Mouse (Mus musculus) c-Kit-positive CD71-positive TER-119-negative erythroid progenitor cells, embryonic 14.5 days (primary cell): ENCODE data around the gene Lyl1.

Source experiments
- DNase-seq: peaks from one replicate; pipeline ENCODE4 v3.0.0-alpha.2; 2013; ENCODE audit warnings: low read depth

Gene Lyl1

DNA sequence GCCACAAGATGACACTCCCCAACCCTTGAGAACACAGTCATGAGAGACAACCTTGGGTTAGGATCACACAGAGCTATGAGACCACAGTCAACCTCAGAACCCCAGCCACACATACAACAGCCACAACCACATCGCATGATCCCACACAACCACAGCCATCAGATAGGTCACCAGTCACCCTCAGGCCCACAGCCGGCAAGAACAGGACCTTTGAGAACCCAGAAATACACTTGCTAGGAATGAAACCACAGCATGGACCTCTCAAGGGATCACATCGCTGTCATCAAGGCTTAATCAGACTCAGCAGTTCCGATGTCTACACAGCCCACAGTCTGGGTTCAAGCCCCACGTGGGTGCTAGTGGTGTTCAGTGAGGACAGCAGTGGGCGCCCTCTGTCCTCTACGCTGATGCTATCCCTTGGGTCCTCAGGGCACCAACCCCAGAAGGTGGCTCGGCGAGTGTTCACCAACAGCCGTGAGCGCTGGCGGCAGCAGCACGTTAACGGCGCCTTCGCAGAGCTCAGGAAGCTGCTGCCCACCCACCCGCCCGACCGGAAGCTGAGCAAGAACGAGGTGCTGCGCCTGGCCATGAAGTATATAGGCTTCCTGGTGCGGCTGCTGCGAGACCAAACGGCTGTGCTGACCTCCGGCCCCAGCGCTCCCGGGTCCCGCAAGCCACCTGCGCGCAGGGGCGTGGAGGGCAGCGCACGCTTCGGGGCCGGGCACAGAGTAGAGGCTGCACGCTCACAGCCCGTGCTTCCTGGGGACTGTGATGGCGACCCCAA lies 2.4 kb downstream of the Lyl1 start:
- no peak for DNase-seq

DNA sequence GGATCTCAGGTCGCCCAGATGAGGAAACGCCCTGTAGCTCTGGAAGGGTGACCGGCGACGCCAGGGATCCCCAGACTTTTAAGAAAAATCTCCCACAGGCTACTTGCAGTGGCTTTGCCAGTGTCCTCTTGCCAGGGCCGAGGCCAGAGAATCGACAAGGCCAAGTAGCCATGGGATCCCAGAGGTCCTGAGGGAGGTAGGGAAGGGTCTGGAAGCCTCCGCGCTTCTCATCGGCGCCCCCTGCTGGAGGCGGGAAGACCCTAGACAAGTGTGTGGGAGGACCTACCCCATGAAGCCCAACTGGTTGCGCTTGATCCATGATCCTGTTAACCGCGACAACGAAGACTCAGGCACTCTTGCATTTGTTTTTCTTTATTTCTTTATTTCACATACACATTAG lies 3.1 kb downstream of the Lyl1 start:
- DNase-seq = no peak

DNA sequence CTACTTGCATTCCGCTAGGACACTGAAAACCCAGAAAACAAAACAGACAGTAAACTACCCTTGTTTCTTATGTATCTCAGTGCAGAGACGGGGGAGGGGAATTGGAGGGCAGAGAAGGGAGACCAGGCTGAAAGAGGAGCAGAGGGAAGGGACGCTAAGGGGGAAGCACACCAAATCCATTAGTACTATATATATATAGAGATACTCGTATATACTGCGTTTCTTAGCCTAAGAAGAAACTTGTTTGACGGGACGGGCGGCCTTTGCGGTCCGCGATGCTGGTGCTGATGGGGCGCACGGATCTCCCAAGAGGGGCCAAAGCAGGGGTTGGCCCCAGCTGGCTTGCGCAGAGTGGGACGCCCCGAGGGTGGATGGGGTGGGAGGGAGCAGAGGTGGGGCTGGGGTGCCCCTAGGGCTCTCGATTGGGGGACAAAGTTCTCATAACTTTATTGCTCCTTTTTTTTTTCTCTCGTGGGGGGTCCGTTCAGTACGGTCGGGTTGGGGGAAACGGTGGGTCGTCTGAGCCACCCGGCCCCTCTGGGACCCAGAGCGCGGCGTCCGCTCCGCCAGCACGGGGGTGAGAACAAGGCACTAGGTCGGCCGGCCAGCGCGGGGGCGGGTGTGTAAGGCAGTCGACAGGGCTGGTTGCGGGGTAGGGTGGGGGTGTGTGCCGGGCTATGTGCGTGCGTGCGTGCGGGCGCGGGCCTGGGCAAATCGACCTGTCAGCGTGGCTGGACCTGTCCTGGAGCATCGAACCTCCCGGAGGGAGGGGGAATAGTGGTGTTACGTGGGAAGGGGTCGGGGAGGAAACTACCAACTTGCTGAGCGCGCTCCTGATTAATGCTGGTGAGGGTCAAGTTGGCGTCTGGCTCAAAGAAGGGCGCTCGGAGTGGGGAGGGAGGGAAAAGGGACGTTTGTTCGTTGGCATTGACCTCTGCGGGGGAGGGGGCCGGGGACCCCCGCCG lies 3.9 kb downstream of the Lyl1 start:
- DNase-seq = no peak

DNA sequence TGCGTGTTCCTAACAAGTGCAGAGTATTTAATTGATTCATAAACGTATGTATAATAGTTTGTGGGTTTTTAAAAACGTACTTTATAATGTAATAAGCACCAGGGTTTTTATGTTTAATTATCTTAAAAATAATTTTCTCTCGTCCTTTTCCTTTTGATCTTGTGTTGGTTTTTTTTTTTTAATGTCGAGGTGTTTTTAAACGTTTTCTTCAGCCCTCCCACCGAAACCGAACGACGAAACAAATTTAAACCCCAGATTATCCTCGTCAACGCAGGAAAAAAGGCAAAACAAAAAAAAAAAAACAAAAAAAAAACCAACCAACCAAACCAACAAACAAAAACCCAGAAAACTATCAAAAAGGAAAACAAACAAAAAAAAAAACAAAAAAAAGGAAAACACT lies 4.7 kb downstream of the Lyl1 start:
- DNase-seq = no peak

DNA sequence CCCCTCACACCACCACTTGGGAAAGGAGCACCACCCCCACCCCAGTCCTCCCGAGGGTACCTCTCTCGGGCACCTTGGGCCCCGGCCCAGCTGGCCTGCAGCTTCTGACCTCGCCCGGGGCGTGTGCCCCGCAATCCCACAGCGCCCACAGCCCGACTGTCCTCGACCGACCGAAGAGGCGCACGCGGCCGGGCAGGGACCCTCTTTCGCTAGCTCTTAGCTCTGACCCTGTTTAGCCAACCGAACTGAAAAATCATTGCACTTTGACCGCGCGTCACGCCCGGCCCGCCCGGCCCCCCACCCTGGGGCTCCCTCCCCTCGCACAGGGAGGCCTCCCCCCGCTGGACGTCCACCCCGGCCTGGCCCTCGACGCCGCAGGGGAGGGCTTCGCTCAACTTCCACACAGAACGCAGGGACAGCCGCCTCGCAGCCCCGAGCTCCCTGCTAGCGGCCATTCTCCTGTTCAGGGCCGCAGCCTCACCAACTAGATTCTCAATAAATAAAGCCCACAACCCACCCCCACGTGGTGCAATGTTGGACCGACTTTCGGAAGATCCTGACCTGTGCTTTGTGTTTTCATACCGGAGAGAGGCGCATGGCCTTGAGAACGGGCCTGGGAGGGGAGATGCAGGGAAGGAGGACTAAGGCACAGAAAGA lies 5.5 kb downstream of the Lyl1 start:
- DNase-seq = no peak

DNA sequence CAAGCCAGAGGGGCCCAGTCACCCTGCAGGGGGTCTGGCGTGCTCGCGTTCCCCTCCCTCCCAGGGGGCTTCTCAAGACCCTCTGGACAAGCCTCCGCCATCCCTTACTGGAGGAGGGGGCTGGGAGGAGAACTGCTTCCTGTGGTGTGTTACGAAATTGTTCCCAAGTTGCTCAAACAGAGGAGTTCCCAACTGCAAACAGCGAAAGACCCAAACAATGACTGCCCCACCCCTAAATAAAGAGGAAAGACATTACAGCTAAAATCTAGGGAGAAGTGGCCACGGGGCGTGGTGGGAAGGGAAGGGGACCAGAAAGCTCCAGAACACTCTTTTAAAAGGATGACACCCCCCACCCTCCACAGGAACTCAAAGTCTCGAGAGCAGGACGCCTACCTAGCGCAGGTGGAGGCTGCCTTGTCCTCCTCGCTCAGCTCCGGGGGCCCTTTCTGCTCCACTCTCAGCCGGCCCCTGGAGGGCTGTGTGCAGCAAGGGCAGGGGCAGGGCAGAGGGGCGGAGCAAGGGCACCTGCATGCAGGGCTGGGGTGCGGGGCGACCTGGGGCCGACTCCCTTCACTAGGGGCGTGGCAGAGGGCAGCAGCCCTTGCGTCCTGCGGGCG lies 6.1 kb downstream of the Lyl1 start:
- DNase-seq = no peak

DNA sequence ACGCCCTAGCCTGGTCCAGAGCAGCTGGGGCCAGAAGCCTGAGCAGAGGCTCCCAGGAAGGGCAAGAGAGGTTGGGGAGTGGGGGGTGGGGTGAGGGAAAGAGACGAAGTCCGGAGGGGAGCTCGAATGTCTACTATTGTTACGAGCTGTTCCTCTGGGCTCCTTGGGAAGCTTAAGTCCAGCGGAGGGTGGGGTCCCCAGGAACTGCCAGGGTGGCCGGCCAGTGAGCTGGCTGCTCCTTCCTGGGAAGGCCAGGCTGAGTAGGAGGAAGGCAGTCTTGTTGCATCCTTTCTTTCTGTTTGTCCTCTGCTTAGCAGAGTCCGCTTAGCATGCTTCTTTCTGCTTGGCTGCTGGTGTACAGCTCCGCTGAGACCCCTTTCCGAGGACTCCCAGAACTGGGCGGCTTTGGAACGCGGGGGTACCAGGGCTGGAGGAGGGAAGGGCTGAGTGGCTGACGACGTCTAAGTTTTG lies 6.8 kb downstream of the Lyl1 start:
- DNase-seq = no peak

DNA sequence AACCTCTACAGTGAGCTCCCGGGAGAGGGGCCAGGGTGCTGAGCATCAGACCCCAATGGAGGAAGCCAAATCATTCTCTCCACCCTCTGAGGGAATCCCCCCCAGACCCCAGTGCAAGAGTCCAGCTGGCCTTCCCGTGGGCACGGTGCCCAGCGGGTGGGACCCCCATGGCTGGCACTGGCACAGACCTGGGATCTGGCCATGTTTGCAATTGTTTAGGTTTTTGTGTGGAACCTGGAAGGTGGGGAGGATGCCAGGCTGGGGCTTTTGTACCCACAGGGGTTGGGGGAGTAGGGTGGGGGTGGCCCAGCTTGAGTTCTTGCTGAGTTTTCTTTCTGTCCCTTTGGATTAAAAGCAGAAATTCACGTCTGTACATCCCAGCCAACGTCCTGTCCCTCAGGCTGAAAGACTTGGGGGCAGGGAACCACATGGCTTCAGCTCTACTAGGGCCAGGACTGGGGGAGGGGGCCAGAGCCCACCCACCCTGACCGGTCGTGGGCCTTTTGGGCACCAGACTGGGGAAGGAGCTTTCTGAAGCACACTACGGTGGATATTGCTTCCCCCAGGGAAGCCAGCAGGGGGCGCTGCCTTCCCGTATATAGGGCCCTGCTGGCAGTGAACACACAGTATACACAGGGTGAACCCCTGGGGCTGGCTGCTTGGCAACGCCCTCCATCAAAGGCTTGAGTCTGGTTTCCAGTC lies 7.7 kb downstream of the Lyl1 start:
- DNase-seq = no peak

DNA sequence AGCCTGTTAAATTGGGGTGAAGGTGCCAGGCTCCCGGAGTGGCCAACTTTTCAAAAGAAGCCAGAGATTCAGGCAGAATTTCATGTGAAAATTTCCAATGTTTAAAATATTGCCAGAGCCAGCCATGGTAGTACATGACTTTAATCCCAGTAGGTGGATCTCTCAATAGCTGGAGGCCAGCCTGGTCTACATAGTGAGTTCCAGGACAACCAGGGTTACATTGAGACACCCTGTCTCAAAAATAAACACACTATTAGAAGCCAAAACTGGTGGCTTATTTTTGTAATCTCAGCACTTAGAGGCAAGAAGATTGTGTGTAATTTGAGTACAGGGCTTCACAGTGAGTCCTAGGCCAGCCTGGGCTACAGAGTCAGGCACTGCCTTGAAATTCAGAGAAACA lies 8.7 kb downstream of the Lyl1 start:
- no peak for DNase-seq

DNA sequence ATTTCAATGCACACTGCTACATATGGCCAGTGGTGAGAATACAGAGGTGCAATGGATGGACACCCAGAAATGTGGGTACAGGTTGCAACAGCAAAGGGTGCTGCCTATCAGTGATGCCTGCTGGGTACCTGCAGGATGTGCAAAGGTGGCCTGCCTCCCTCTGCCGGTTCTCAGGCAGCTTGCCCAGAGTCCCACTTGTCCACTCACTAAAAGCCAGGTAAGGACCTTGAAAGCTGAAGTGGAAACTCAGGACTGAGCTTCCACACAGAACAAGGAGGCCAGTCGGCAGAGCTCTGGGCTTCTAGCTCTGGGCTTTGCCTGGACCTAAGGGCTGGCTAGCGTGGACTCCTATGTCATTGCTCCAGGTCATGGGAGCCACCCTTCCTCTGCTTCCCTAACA lies 10.1 kb downstream of the Lyl1 start:
- DNase-seq = no peak

DNA sequence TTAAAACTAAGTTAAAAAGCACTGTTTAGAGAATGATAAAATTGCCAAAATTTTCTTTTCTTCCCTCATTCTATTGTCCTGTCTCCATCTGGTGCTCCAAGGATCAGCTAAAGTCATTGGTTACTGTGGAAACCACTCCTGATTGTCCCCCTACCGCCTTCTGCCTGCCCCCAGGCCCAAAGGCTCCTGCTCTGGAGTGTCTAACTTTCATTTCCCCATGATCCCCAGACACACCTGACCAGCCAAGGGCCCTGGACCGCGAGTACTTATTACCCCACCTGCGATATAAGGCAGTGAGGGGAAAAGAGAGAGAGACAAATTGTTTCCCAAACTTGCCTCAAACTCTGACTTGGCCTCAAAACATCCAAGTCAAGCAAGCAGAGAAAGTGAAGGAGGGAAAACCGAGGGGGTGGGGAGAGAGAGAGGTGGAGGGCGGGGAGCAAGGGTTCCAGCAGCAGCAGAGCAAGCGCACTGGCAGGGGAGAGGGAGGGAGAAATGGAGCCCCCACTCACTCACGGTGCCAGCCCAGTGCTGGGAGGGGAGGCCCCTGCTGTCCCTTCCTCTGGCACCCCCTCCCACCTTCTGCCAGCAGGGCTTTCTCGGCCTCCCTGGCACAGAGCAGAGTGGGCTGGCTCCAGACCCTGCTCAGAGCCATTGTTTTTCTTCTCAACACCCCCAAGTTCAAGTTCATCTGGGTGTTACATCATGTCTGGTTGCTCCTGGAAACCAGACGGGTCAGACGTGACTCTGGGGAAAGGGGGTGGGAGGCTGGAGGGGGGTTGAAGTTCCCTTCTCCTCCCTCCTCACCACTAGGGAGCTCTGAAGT lies 10.9 kb downstream of the Lyl1 start:
- DNase-seq = no peak

DNA sequence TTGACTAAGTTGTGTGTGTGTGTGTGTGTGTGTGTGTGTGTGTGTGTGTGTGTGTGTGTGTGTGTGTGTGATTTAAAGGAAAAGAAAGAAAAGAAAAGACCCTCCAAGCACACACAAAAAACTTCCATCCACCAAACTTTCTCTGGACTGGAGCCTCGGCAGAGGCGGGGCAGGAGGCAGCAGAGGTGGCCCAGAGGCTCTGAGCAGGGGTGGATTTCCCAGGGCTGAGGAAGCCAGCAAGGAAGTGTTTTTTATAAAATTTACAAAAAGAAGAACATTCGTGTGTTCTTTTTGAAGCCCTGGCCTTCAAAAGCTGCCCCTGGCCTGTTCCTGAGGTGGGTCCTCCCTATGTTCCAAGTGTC lies 11.5 kb downstream of the Lyl1 start:
- DNase-seq = no peak

DNA sequence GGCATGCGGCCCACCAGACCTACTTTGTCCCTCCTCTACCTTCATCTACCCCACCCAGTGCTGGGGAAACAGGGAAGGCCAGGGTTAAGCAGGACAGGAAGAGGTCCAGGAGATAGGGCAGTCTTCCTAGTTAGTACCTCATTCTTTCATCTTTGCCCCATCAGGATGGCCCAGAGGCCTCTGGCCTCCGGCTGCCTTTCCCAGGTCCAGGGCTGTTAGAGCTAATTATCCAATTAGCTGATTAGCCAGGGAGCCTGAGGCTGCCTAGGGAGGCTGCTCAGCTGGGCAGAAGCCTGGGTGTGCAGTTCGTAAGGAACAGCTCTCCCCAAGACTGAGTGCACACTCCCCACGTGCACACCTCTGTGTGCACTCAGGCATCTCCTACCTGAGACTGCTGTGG lies 12.1 kb downstream of the Lyl1 start:
- DNase-seq = no peak

DNA sequence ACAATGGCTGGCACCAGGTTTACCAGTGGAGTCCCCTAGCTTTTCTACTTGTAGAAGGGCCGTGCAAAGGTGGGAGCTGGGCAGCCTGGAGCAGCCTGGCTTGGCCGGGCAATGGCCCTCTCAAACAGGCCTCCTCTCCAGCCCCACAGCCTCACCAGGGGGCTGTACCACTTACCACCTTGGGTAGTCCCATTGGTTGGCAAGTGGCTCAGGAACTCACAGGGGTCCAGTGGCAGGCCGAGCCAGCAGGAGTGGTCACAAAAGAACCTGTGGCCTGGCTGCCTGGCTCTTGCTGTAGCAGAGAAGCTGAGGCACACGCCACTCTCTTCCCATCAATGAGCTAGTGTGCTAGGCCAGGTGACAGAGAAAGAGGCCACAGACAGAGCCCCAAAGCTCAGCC lies 12.9 kb downstream of the Lyl1 start:
- no peak for DNase-seq

DNA sequence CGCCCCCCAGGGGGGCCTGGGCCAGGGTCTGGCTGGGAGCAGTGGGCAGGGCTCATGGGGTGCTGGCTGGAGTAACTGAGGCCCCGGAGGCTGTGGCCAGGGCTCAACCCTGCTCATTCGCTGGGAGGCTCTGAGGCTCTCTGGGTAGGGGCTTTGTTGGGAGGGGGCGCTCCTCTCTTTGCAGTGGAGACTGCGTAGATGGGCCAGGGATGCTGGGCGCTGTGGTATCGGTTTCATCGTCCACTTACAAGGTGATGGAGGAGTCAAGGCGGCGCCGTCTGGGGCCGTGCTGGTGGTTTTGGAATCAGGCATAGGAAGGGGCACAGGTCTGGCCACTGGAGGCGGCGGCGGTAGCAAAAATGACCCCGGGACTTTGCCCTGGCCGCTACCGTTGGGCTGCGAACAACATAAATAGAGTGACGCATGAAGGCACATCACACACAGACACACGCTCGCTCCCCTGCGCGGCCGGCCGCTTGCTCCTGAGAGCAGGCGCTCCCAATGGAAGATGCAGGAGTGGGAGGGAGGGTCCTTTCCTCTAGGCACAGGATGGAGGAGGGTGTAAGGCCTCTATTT lies 14.7 kb downstream of the Lyl1 start:
- DNase-seq = no peak

DNA sequence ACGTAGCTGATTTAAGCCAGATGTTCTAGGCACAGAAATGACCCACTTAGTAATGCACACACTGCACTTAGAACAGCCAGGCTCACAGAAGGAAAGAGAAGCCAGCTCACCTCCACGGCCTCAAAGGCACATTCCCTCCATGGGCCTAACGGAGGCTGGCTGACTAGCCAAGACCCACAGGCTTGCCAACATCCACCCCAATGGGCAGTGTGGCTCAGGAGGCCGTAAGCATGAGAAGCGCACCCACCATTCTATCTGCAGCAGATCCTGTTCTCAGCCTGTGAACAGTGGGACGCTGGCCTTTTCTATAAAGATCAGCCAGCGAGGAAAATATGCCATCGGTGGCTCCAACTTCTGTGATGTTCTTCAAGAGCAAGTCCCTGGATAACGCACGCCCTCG lies 15.5 kb downstream of the Lyl1 start:
- DNase-seq = no peak

DNA sequence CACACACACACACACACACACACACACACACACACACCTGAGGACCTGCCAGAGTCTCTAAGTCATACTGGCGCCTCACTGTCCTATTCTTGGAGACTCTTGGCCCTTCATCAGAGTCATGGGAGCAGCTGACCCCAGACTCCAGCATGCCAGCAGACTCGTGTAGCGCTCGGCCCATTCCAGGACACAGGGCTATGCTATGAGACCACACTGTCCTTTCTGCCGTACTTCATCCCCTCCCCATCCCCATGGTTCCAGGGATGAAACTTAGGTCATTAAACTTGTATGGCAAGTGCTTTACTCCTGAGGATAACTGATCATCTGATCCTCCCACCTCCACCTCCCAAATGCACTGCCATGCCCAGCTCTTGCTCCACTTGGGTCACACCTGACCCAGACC lies 17.2 kb downstream of the Lyl1 start:
- no peak for DNase-seq

DNA sequence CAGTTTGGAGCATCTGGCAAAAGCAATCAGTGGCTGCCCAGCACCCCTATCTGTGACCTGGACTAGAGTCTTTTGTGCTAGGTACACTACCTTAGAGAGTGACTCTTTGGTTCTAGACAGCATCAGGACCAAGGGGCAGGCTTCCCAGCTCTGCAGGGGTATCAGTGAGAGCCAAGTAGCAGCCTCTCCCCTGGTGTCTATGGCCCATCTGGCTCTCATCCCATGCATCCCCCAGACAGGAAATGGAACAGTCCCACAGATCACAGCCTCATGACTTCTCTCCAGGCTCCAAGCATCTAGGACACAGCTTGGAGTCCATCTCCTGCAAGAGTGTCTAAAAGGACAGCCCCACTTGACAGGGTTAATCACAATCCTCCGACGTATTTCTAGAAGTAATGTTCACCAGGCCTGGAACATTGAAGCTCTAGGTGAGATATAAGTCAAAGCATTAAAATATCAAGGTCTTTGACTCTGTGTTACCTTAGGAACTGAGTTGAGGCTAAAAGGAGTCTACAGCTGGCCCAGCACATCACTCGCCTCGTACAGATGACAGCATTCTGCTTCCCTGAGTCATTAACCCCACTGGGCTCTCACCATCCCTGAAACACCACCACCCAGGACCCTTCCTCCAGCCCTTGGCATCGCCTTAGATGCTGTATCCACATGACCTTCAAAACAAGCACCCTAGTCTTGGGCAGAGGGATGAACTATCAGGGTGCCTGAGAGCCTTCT lies 17.9 kb downstream of the Lyl1 start:
- DNase-seq = no peak

DNA sequence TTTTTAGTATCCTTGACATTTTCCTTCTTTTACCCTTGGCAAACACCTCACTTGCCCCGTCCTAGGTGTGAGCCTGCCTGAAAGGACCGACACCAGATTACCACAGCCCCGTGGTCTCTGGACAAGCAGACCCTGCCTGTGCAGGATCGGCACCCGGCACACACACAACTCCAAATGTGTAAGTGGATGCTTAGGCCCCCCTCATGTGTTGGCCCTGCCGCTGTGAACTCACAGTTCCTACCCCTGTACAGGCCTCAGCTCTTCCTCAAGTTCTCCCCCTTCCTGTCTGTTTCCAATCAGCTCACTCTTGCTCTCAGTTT lies 21.2 kb downstream of the Lyl1 start:
- DNase-seq = no peak
